Mouse (Mus musculus): ENCODE measurements around the gene Irx3.

Gene Irx3

DNA sequence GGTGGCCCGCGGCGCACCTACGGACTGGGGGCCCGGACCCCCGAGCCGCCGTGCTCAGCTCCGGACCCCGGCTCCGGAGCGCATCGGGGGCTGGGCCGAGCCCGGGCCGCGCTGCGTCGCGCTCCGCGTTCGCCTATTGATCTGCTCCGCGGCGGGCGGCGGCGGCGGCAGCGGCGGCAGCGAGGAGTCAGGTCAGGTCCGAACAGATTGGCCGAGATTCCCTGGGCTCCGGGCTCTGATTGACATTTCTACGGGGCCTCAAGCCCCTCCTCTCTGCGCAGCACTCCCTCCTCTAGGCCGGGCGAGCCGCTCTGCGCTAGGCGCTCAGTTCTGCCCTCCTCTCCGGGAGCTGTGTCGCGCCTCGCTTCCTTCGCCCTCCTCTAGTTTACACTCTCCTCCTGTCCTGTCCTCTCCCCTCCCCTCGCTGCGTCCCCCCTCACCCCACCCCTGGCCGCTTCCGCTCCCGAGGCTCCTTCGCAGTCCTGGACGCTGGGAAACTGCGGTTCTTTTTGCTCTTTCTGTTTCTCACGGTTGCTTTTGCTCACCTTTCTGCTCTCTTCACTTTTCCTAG is 541 bp downstream of the Irx3 start:
- DNase-seq (ENCODE audit: low read depth): no peak

- DNase-seq (ENCODE audit: low read depth): no peak
Measured at GRCm38 (mm10) chr8:91800523-91801240, 1.2 kb downstream of the Irx3 start.

- no peak for DNase-seq (ENCODE audit: low read depth)
Measured at GRCm38 (mm10) chr8:91799681-91800522, 2.0 kb downstream of the Irx3 start.

DNA sequence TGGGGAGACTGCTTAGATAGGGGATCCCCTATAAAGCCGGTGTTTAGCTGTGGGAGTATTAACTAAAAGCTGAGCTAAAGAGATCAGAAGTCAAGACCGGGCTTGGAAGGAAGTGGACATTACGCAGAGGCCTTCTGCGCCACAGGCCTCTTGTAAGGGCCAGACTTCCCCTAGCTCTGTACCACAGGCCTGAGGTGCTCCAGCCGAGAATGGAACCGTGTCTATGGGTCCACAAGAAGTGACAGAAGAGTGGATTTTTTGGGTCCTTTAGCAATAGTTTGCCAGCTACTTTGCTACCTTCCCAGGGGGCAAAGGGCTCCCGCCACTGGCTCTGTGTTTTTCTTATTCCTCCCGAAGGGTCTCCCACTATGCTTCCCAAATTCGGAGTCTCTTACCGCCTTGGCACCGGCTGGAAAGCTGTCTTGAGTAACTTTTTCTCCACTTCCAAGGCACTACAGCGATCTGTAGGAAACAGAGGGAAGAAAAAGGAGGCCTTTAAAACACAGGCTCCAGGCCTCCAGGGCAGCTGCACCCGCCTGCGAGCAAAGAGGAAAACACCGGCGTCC is 2.8 kb downstream of the Irx3 start:
- DNase-seq (ENCODE audit: low read depth): no peak

GRCm38 (mm10) chr8:91797626-91798271 is 4.1 kb downstream of the Irx3 start:
- no peak for DNase-seq (ENCODE audit: low read depth)

DNA sequence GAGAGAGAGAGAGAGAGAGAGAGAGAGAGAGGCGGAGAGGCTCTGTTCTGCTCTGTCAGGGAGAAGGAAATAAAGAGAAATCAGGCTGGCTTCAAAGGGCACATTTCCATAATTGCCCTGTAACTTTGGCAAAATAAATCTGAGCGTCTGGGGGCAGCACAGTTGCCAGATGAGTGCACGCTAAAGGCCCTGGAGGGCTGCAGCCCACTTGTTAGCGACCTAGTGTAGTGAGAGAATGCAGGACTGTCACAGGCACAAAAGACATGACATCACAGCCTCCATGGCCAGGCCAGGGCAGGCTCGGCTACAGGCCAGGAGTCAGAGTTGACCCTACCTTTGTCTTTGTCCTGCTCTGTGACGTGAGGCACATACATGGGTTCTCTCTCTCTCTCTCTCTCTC is 8.0 kb downstream of the Irx3 start:
- DNase-seq (ENCODE audit: low read depth): no peak

DNA sequence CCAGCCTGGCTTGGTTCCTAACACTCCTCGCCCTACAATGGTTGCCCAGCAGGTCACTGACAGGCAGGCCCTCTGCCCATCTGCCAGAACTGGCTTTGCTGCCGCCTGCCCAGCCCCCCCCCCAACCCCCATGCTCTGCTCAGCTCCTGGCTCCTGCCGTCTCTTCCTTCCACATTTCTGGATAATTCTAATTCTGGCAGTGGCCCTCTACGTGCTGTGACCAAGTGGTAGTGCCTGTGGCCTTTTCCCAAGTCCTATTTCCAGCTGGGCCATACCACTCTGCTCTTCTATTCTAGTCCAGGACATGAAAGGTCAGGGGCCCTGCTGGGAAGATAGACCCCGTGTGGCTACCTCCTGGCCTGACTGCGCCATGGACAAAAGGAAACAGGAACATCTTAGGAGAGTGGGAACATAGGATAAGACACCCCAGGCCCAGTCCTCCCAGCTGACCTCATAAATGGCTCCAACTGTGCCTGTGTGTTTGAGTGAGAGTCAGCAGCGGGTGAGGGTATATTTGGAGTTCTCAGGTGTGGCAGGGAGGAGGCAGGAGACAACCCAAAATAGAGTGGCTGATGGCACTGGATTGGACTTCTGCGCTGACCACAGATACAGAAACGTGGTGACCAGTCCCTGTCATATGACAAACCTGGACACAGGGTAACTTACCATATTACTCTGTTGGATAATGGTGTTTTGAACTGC is 14.5 kb downstream of the Irx3 start:
- DNase-seq (ENCODE audit: low read depth): no peak

- DNase-seq (ENCODE audit: low read depth): no peak
Measured at GRCm38 (mm10) chr8:91782940-91783339, 18.9 kb downstream of the Irx3 start.

DNA sequence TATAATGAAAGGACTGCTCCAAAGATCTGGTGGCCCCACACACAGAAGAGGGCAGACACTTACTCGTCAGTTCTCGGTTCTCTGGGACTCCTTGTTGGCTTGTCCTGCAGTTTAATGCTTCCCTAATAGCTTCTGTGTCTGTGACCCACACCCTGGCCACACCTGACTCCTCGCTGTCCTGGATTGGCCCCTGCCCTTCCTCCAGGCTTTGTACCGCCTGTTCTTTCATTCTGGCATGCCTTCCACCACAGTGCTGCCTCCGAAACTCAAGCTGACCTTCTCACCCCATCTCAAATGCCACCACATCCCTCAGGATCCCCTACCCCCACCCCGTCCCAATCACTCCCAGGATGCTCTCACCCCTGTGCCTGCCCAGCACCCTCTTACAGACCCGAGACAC is 19.7 kb downstream of the Irx3 start:
- DNase-seq (ENCODE audit: low read depth): no peak

DNA sequence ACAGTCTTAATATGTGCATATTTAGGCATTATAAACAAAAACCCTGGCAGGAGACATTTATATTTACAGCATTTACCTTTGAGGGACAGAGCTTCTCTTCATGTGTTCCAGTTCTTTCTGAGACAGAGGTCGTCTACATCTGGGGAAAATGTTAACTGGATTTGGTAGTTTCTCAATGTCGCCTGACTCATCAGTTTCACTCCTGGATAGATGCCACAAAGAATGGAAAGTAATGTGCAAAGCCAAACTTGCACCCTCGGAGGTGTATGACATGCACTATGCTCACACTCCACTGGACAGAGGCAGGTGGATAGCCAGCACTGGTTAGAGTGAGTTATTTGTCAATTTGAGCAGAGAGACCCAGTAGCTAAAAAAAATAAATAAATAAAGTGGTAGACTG is 21.2 kb downstream of the Irx3 start:
- no peak for DNase-seq (ENCODE audit: low read depth)

DNA sequence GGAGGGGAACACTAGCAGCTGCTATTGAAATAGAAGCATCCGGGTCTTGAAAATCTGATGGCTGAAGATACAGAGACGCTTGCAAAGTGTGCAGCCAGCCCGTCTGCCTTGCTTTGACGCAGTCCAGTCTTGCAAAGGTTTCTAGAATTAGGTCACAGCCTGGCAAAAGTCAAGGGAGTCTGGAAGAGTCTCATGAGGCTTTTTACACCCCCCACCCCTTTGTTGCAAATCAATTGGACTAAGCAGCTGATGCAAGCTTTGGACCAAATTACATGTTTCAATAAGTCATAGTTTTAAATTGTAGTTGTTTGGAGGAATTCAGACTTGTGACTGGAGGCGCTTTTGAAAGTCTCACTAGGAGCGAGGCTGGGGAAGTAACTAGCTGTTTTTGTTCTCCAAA is 33.0 kb downstream of the Irx3 start:
- no peak for DNase-seq (ENCODE audit: low read depth)

GRCm38 (mm10) chr8:91765411-91766034 is 36.3 kb downstream of the Irx3 start:
- peak; percentile 9 for DNase-seq (ENCODE audit: low read depth)

DNA sequence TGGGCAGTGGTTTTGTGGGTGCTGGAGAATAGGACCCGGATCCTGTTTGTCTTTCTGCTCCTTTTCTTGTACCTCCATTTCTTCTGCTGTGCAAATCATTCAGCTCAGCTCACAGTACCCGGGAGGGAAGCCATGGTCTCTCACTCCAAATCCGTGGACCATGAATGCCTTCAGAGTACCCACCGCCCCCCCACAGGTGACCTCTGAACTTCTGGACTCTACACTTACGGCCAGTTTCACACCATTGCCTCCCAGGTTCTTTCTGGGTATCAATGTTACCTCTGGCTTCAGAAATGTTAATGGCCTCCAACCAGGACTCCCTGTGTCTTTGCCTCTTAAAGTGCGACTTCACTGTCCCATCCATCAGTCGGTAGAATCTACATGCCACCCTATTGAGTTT is 46.3 kb downstream of the Irx3 start:
- no peak for DNase-seq (ENCODE audit: low read depth)

GRCm38 (mm10) chr8:91755062-91755461 is 46.8 kb downstream of the Irx3 start:
- DNase-seq (ENCODE audit: low read depth): no peak

DNA sequence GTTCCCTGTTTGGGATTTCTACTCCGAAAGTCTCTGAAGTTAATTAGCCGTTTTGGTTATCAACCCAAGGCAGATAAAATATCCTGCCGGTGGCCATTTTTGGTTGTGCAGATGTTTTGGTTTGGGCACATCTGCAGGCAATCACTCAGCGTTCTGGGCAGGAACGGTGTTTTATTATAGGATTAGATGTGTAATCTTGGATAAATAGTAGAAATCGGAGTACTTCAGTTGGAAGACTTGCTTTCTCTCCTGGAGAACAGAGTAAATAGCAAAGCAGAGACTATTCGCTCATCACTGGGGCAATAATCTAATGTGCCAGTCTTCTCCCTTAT is 51.1 kb downstream of the Irx3 start:
- no peak for DNase-seq (ENCODE audit: low read depth)

DNA sequence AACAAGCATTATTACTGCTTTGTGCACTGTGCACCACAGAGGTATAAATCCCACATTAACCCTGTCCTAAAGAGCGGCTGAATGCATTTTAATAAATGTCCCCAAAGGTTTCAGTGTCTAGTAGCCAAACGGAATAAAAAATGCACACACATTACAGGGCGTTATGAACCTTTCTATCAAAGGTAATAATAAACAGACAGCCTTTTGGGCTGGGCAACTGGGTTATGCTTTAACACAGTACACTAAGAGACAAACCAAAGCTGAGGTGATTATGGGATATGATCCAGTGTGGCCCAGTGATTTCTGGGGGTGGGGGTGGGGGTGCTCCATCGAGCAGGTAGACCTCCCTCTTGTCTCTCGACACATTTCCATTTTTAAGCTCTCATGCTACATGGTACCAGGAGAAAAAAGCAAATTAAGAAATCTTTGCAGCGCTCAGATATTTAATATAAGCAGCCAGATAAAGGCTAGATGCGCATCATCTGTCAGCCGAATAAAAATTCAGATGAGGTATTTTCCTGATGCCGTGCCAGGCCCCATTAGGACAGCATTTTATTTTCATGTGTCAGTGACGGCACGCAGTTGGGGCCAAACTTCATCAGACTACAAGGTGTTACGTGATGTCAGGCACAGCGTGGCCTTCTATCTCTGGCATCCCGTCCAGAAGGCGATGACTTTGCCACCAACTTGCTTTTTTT is 51.6 kb downstream of the Irx3 start:
- no peak for DNase-seq (ENCODE audit: low read depth)

DNA sequence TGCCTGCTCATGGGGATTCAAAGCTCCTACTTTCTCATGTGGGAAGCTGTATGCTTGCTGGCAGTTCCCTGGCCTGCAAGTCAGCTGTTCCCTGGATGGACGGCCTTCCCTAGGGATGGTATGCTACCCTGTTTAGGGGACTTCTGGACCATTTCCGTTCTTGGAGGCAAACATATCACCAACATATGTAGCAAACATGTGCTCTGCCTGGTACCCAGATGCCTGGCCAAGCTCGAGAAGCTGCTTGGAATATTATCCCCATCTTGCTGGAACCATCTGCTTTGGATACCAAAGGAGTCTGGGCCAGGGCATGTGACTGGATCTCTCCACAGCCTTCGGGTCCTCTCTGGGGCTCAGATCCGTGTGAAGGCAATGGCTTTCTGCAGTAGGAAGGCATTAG is 52.5 kb downstream of the Irx3 start:
- no peak for DNase-seq (ENCODE audit: low read depth)

Measured in c-Kit-positive CD71-positive TER-119-negative erythroid progenitor cells, embryonic 14.5 days (primary cell).